Mouse (Mus musculus): ENCODE data around the gene H2-DMb2. TPM values are rescaled to one million over a fixed set of nuclear protein-coding genes. Genes with fewer than 3 reads are reported as not detected.

Gene H2-DMb2
- total and polyA plus RNA-seq, 2 experiments from 2014 or later: 0.38 TPM; not detected in 1

- H3K36me3 ChIP-seq (replicated peaks; ENCODE audit: control insufficient read depth, insufficient read depth, low read length): no peaks in the 10 kb centered on the region
- peak overlapping the region; percentile 94 for H3K4me2 ChIP-seq (ENCODE audit: low read depth, low read length)
- H3K4me1 ChIP-seq (ENCODE audit: control insufficient read depth, insufficient read depth): peaks cover 8% of the 10 kb centered on the region; the same call in 1 of the 2 replicates
- H3K4me3 ChIP-seq (ENCODE audit: low read depth, low read length): peak overlapping the region; percentile 69
- ATAC-seq (ENCODE audit: insufficient read depth, low read depth): no peak
- no peaks in the 10 kb centered on the region for H3K9me3 ChIP-seq (replicated peaks; ENCODE audit: control insufficient read depth, low read length)
- H3K27me3 ChIP-seq (ENCODE audit: control insufficient read depth, insufficient read depth, low read length): peaks cover 55% of the 10 kb centered on the region
- no peak overlapping the region for H3K27ac ChIP-seq (ENCODE audit: low read depth)
- DNase-seq (ENCODE audit: low spot score): no peak
- H3K9ac ChIP-seq (replicated peaks; ENCODE audit: low read depth, low read length): peak overlapping the region; percentile 77; the same call in 1 of the 2 replicates
- TF ChIP-seq CTCF (IDR thresholded peaks at IDR 0.05; ENCODE audit: low read depth): no peak
- 5% methylated on average over 14 of the region's 14 CpGs for WGBS
Measured at GRCm38 (mm10) chr17:34186885-34187260, 43.8 kb downstream of the H2-DMb2 start.

- TF ChIP-seq EP300 (IDR thresholded peaks at IDR 0.05; ENCODE audit: low read depth) (no peak), CTCF (IDR thresholded peaks at IDR 0.05; ENCODE audit: low read depth) (no peak)
- peak within 1 kb of the TSS; percentile 69 for H3K4me3 ChIP-seq (ENCODE audit: low read depth, low read length)
- peaks cover 59% of the 10 kb centered on the region for H3K27me3 ChIP-seq (ENCODE audit: control insufficient read depth, insufficient read depth, low read length)
- ATAC-seq (ENCODE audit: insufficient read depth, low read depth) (peak; percentile 95), DNase-seq (ENCODE audit: low spot score) (peak; percentile 84)
- peak within 1 kb of the TSS; percentile 69 for H3K27ac ChIP-seq (ENCODE audit: low read depth)
- H3K9ac ChIP-seq (replicated peaks; ENCODE audit: low read depth, low read length): peak within 1 kb of the TSS; percentile 77
- H3K36me3 ChIP-seq (replicated peaks; ENCODE audit: control insufficient read depth, insufficient read depth, low read length): no peaks in the 10 kb centered on the region
- peaks cover 8% of the 10 kb centered on the region; the same call in 1 of the 2 replicates for H3K4me1 ChIP-seq (ENCODE audit: control insufficient read depth, insufficient read depth)
- peak within 1 kb of the TSS; percentile 94 for H3K4me2 ChIP-seq (ENCODE audit: low read depth, low read length)
- WGBS: under 1% methylated on average over 46 of the region's 46 CpGs
- H3K9me3 ChIP-seq (replicated peaks; ENCODE audit: control insufficient read depth, low read length): no peaks in the 10 kb centered on the region
Measured at GRCm38 (mm10) chr17:34187261-34187916, 44.3 kb downstream of the H2-DMb2 start, which contains the start of the genes Tap1 and Psmb9. Tap1 (plus strand) TSS chr17:34187553. Psmb9 (minus strand) TSS chr17:34187764.

- H3K27me3 ChIP-seq (ENCODE audit: control insufficient read depth, insufficient read depth, low read length): peaks cover 65% of the 10 kb centered on the region
- TF ChIP-seq CTCF (IDR thresholded peaks at IDR 0.05; ENCODE audit: low read depth): no peak
- H3K4me3 ChIP-seq (ENCODE audit: low read depth, low read length): peak overlapping the region; percentile 69
- DNase-seq (ENCODE audit: low spot score) (peak; percentile 26), ATAC-seq (ENCODE audit: insufficient read depth, low read depth) (peak; percentile 24)
- H3K9me3 ChIP-seq (replicated peaks; ENCODE audit: control insufficient read depth, low read length): no peaks in the 10 kb centered on the region
- H3K36me3 ChIP-seq (replicated peaks; ENCODE audit: control insufficient read depth, insufficient read depth, low read length): no peaks in the 10 kb centered on the region
- H3K4me1 ChIP-seq (ENCODE audit: control insufficient read depth, insufficient read depth): peaks cover 8% of the 10 kb centered on the region; the same call in 1 of the 2 replicates
- H3K4me2 ChIP-seq (ENCODE audit: low read depth, low read length): peak overlapping the region; percentile 94
- WGBS: 1% methylated on average over 20 of the region's 20 CpGs
- H3K9ac ChIP-seq (replicated peaks; ENCODE audit: low read depth, low read length): peak overlapping the region; percentile 77
- peak overlapping the region; percentile 69 for H3K27ac ChIP-seq (ENCODE audit: low read depth)
Measured at GRCm38 (mm10) chr17:34188010-34188409, 44.9 kb downstream of the H2-DMb2 start.

- no peak for TF ChIP-seq CTCF (IDR thresholded peaks at IDR 0.05; ENCODE audit: low read depth)
- TF ChIP-seq EP300 (IDR thresholded peaks at IDR 0.05; ENCODE audit: low read depth): no peak
- H3K4me3 ChIP-seq (ENCODE audit: low read depth, low read length): no peak overlapping the region
- 63% methylated on average over 6 of the region's 6 CpGs for WGBS
- no peaks in the 10 kb centered on the region for H3K36me3 ChIP-seq (replicated peaks; ENCODE audit: control insufficient read depth, insufficient read depth, low read length)
- no peak overlapping the region for H3K9ac ChIP-seq (replicated peaks; ENCODE audit: low read depth, low read length)
- DNase-seq (ENCODE audit: low spot score): no peak
- no peak overlapping the region for H3K27ac ChIP-seq (ENCODE audit: low read depth)
- no peak for ATAC-seq (ENCODE audit: insufficient read depth, low read depth)
- H3K4me1 ChIP-seq (ENCODE audit: control insufficient read depth, insufficient read depth): peaks cover 8% of the 10 kb centered on the region; the same call in 1 of the 2 replicates
- H3K4me2 ChIP-seq (ENCODE audit: low read depth, low read length): no peak overlapping the region
- H3K9me3 ChIP-seq (replicated peaks; ENCODE audit: control insufficient read depth, low read length): no peaks in the 10 kb centered on the region
- H3K27me3 ChIP-seq (ENCODE audit: control insufficient read depth, insufficient read depth, low read length): peaks cover 67% of the 10 kb centered on the region
Measured at GRCm38 (mm10) chr17:34188986-34189385, 45.9 kb downstream of the H2-DMb2 start.

GRCm38 (mm10) chr17:34192852-34193251, 49.7 kb downstream of the H2-DMb2 start:
- ATAC-seq (ENCODE audit: insufficient read depth, low read depth) (no peak), DNase-seq (ENCODE audit: low spot score) (no peak)
- TF ChIP-seq EP300 (IDR thresholded peaks at IDR 0.05; ENCODE audit: low read depth): no peak
- TF ChIP-seq CTCF (IDR thresholded peaks at IDR 0.05; ENCODE audit: low read depth): no peak
- Histone ChIP-seq H3K36me3 (replicated peaks; ENCODE audit: control insufficient read depth, insufficient read depth, low read length) (no peaks in the 10 kb centered on the region), H3K9me3 (replicated peaks; ENCODE audit: control insufficient read depth, low read length) (no peaks in the 10 kb centered on the region), H3K9ac (replicated peaks; ENCODE audit: low read depth, low read length) (no peak overlapping the region), H3K27ac (ENCODE audit: low read depth) (no peak overlapping the region), H3K4me2 (ENCODE audit: low read depth, low read length) (no peak overlapping the region), H3K4me1 (ENCODE audit: control insufficient read depth, insufficient read depth) (peaks cover 5% of the 10 kb centered on the region; the same call in 1 of the 2 replicates), H3K27me3 (ENCODE audit: control insufficient read depth, insufficient read depth, low read length) (peaks cover 76% of the 10 kb centered on the region), H3K4me3 (ENCODE audit: low read depth, low read length) (no peak overlapping the region)
- 25% methylated on average over 16 of the region's 16 CpGs for WGBS

All from heart, postnatal 0 days (tissue).